Mouse (Mus musculus) heart, postnatal 0 days (tissue): ENCODE results near the gene Slc44a1.

ENCODE experiments used
- CTCF ChIP-seq: IDR thresholded peaks from 2 replicates; pipeline ENCODE4 v1.5.1; 2016; ENCODE audit warnings: antibody characterized with exemption, control low read depth, low read depth
- EP300 ChIP-seq: IDR thresholded peaks from 2 replicates; pipeline ENCODE4 v1.6.1; 2016; ENCODE audit warnings: antibody characterized with exemption, low read depth

DNA sequence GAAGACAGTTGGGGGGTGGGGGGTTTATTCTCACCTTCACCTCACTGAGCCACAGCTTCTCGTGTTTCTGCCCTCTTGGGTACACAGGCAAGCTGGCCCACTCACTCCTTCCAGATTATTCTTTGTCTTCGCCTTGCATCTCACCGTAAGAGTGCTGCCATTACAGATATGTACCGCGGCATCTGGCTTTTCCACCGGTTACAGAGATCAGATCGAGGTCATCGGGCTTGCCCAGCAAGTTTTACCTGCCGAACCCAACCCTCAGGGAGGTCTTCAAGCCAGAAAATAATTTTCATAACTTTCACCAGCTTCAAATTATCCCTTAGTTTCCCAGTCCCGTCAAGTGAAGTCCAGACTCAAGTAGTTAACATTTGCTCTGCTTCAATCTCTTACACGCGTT is 36.8 kb upstream of the Slc44a1 start:
- TF ChIP-seq CTCF (no peak), EP300 (no peak)
